Mouse (Mus musculus) erythroblast, adult 5-6 weeks (primary cell): ENCODE measurements around the gene Gm973. TPM values are rescaled to one million over a fixed set of nuclear protein-coding genes. Genes with fewer than 3 reads are reported as not detected.
A peak's percentile ranks its signal among the peaks of the same experiment; 100 is the strongest.

Experiments used
- ATAC-seq: replicated peaks from 2 replicates; pipeline ENCODE4 v1.8.0; 2016; ENCODE audit warnings: moderate number of reproducible peaks, mild to moderate bottlenecking, moderate TSS enrichment, inconsistent platforms; ENCODE audit not compliant: poor library complexity, low FRiP score, severe bottlenecking
- total RNA-seq, 2 experiments: library from RNA; stranded (forward) in 1 of 2; stranded (reverse) in 1 of 2; fragments of 150-400 nt in 1 of 2; fragments of 200-764, 138-1000 nt in 1 of 2; gene quantifications; 2 replicates each; pipeline versions ENCODE4 v1.2.3 to v1.2.4; 2015 to 2017; ENCODE audit warnings: low replicate concordance in 2 of 2

Gm973 gene
- total RNA-seq, 2 experiments from 2014 or later: 7.0 TPM; not detected in 1

GRCm38 (mm10) chr1:59574262-59575187 lies 58.5 kb downstream of the Gm973 start:
- ATAC-seq: no peak

GRCm38 (mm10) chr1:59578770-59579169 lies 62.7 kb downstream of the Gm973 start:
- no peak for ATAC-seq

- ATAC-seq: no peak
Measured at GRCm38 (mm10) chr1:59579327-59579726, 63.3 kb downstream of the Gm973 start.

- no peak for ATAC-seq
Measured at GRCm38 (mm10) chr1:59580131-59580751, 64.2 kb downstream of the Gm973 start.

GRCm38 (mm10) chr1:59580880-59581279 lies 64.8 kb downstream of the Gm973 start:
- ATAC-seq: no peak

- ATAC-seq: peak; percentile 72
Measured at GRCm38 (mm10) chr1:59584656-59585410, 68.8 kb downstream of the Gm973 start.

GRCm38 (mm10) chr1:59589271-59589670 lies 73.2 kb downstream of the Gm973 start:
- ATAC-seq: no peak

- no peak for ATAC-seq
Measured at GRCm38 (mm10) chr1:59592359-59592758, 76.3 kb downstream of the Gm973 start.

GRCm38 (mm10) chr1:59592876-59593275 lies 76.8 kb downstream of the Gm973 start:
- ATAC-seq: no peak

GRCm38 (mm10) chr1:59593622-59594035 lies 77.6 kb downstream of the Gm973 start:
- no peak for ATAC-seq

- no peak for ATAC-seq
Measured at GRCm38 (mm10) chr1:59594586-59595266, 78.7 kb downstream of the Gm973 start.

GRCm38 (mm10) chr1:59595609-59596008 lies 79.5 kb downstream of the Gm973 start:
- ATAC-seq: no peak

- ATAC-seq: no peak
Measured at GRCm38 (mm10) chr1:59602531-59603416, 86.7 kb downstream of the Gm973 start.

- no peak for ATAC-seq
Measured at GRCm38 (mm10) chr1:59603417-59603712, 87.3 kb downstream of the Gm973 start.

GRCm38 (mm10) chr1:59603893-59604292 lies 87.8 kb downstream of the Gm973 start:
- ATAC-seq: no peak

- no peak for ATAC-seq
Measured at GRCm38 (mm10) chr1:59606479-59606878, 90.4 kb downstream of the Gm973 start.

- ATAC-seq: no peak
Measured at GRCm38 (mm10) chr1:59607071-59607470, 91.0 kb downstream of the Gm973 start.

- no peak for ATAC-seq
Measured at GRCm38 (mm10) chr1:59608125-59608762, 92.2 kb downstream of the Gm973 start.

GRCm38 (mm10) chr1:59608920-59609319 lies 92.9 kb downstream of the Gm973 start:
- no peak for ATAC-seq
